Mouse (Mus musculus): ENCODE results near the gene Fam234b.

GRCm38 (mm10) chr6:135162861-135163260, 34.9 kb upstream of the Fam234b start:
- no peak for TF ChIP-seq CTCF (IDR thresholded peaks at IDR 0.05; ENCODE audit: extremely low read depth, insufficient read length, insufficient replicate concordance, low read depth, low read length)
- TF ChIP-seq POLR2A (IDR thresholded peaks at IDR 0.05; ENCODE audit: low read depth, low read length) = no peak

Measured in small intestine, adult 2 months (tissue).